Mouse (Mus musculus): ENCODE results near the gene Arf5.

Gene Arf5

DNA sequence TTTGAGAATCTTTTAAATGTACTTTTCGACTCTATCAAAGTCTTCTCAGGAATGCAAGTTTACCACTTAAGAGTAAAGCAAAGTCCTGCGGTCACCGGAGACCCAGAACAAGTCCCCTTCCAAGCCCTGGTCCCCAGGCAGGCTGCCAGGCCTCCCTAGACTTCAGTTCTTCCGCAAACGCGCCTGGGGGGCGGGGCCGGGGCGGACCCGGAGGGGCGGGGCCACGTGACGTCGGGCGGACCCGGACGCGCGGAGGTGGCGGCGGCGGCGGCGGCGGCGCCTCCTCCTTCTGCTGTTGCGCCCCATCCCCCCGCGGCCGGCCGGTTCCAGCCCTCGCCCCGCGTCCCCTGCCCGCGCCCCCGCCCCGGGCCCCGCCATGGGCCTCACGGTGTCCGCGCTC lies at the start of gene Arf5:
Gene Arf5, plus strand, starts transcription at position 248 of the 400 bp plus-strand sequence.
- peak; percentile 97 to 98 for DNase-seq (ENCODE audit: low spot score in 2 of 2)

DNA sequence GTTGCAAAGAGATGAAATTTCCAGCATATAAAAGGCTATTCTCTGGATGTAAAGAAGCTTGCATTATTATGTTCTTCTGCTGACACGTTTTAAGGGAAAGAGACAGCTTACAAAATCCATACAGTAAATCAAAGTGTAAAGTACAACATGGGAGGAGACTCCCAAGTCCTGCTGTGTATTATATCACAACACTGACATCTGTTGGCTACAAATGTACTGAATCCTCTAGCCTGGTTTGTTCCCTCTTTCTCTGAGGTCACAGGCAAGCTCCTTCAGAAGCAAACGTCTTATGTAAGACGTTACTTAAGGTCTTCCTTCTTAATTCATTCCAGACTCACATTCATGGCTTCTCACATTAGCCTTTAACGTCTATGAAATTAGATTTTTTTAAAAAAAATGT lies 41.4 kb upstream of the Arf5 start:
- DNase-seq (ENCODE audit: low spot score in 2 of 2): no peak

DNA sequence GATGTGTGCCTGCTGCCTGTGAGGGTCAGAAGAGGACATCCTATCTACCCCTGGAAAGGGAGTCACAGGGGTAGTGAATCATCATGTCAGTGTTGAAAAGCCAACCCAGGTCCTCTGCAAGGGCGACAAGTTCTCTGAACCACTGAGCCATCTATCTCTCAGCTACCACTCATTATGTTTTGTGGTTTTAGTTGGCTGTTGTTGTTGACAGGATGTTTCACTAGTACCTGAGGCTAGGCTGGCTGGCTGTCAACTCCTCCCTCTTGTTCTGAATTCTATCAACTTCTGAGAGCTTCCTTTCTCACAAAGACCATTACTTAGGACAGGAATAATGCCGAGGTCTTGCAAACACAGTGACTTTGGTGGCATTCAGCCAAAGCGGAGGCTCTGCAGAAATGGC lies 38.2 kb upstream of the Arf5 start:
- no peak for DNase-seq (ENCODE audit: low spot score in 2 of 2)

DNA sequence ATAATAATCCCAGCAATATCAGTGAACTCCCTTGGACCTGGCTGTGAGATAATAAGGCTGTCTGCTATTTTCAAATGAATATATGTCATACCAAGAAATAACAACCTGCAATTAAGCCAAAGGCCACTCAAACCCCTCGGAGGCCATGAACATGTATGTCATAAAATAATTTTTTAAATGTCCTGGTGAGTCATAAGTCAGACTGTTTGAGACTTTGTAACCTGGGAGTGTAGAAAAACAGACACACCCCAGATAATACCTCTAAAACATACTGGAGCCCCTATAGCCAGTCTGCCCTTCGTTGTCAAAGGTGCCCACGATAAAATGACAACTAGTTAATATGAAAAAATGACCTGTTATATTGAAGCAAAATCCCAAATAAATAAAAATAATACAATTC lies 34.3 kb upstream of the Arf5 start:
- DNase-seq (ENCODE audit: low spot score in 2 of 2): no peak

DNA sequence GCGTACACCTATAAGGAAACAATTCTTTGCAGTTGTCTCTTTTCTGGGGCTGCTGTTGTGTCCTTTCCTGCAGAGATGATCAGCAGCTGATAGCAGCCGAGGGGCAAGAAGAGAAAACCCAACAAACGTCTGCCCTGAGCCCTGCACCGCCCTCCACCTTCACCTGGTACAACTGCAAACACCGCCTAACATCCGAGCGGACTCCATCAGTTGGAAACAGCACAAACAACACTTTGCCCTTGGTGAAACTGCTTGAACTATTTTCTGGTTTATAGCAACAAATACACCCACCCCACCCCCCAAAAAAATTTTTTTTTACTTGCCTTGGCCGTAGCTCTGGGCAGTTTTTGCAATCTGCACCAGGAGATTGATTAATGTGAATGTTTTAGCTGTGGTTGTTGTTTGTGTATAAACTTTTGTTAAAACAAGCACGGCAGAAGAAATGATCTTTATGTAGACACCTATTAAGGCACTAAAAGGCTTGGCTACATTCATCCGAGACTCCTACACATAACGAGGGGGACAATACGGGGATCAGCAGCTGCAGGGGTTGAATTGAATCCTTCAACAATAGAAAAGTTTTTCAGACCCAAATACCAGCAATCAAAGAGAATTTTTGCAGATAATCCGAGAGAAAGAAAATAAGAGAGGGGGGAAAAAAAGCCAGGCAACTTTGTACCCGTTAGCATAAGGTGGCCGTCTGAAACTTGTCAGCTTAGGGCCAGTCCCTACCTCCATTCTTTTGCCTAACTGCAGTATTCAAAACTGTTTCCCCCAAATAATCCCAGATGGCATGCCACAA lies 27.1 kb upstream of the Arf5 start:
- DNase-seq (ENCODE audit: low spot score in 2 of 2): no peak

DNA sequence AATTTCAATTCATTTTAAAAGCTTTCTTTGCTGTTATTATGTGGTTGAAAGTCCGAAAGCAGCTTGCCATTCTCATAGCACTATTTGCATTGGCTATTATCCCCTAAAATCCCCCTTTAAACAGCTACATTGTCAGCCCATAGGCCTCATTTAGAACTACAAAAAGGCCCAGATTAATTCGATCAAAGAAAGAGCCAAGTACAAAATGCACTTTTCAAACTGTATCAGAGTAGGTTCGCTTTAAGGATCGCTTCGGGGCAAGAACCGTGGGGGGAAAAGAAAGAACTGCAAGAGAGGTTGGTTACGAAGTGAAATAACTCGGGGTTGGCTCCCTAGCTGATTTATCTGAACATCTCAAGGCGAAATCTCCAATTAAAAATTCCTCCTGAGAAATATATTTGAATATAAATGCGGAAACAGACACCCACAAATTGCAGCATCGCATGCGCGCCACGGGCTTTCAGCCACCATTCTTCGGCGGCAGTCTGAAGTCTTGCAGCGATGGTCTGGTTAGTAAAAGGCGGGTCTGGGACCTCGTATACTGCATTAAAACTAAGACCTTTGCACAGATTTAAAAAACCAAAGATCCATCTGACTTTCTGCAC lies 26.4 kb upstream of the Arf5 start:
- DNase-seq (ENCODE audit: low spot score in 2 of 2): no peak

DNA sequence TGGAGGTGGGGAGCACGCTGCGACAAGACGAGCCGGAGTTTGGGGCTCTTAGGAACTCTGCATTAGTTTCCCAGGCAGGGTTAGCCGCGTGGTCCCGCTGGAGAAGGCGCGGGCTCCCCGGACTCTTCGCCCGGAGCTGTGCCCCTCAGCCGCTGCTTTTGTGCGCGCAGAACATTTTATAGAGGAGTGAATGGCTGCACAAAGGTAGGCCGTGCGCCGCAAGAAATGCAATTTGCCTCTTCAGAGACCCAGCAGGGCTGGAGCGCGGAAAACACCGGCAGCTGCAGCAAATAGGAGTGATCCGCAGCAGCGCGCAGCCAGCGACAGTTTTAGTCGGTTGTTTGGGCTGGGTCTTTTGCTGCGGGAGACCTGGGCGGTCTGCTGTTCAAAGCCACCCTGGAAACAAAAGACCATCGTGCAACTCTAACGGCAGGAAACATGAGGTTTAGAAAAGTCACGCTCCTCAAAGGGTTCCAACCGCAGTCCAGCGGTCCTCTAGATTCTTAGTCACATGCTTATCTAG lies 25.6 kb upstream of the Arf5 start, which contains the start of gene Zfp800:
Gene Zfp800, minus strand, starts transcription at position 325 of the 523 bp plus-strand sequence.
- DNase-seq (ENCODE audit: low spot score in 2 of 2): no peak

DNA sequence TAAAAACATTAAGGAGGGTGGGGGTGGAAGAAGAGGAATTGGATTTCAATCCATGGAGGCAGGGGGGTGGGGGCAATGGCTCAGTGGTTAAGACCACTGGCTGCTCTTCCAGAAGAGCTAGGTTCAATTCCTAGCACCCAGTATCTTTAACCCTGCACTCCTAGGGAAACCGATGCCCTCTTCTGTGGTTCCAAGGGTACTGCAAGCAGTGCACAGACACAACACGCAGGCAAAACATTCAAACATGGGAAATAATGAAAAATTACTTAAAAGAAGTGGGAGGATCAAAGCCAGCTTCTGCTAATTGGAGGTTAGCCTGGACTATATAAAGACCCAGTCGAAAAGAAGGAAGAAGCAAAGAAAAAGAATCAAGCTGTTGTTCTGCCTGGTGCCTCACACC lies 24.6 kb upstream of the Arf5 start:
- DNase-seq (ENCODE audit: low spot score in 2 of 2): no peak

DNA sequence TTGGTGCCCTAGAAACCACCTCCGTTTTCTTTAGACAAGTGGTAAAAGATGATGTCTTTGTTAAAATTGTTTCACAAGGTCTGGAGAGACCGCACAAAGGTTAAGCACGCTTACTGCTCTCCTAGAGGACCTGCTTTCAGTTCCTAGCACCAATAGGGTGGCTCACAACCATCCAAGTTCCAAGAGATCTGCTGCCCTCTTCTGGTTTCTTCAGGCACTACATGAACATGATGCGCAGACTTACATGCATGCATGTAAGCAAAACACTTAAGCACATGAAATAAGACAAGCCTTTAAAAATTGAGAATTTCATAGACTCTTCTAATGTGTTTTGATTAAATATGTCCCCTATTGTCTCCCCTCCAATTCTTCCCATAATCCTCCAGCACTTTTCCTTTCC lies 23.6 kb upstream of the Arf5 start:
- no peak for DNase-seq (ENCODE audit: low spot score in 2 of 2)

DNA sequence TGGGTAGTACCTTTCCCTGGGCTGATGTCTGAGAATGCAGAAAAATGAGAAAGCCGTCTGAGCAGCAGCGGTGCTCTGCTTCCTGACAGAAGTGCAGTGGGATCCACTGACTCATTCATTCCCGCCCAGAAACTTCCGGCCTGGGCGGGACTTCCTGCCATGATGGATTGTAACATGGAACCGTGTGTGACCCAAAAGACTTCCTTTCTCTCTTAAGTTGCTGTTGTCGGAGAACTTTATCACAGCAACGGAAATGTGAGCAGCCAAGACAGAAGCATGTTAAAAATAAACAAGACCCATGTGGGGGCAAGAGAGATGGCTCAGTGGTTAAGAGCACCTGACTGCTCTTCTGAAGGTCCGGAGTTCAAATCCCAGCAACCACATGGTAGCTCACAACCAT lies 13.3 kb upstream of the Arf5 start:
- DNase-seq (ENCODE audit: low spot score in 2 of 2): no peak

DNA sequence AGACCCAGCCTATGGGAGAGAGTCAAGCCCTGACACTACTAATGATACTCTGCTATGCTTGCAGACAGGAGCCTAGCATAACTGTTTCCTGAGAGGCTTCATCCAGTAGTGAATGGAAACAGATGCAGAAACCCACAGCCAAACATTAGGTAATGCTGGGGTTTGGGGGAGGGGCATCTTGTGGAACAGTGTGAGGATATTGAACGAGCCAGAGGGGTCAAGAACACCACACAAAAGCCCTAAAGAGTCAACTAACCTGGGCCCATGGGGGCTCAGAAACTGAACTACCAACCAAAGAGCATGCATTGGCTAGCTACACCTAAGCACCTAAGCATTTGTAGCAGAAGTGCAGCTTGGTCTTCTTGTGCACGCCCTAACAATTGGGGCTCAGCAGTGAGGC lies 12.1 kb upstream of the Arf5 start:
- DNase-seq (ENCODE audit: low spot score in 2 of 2): no peak

DNA sequence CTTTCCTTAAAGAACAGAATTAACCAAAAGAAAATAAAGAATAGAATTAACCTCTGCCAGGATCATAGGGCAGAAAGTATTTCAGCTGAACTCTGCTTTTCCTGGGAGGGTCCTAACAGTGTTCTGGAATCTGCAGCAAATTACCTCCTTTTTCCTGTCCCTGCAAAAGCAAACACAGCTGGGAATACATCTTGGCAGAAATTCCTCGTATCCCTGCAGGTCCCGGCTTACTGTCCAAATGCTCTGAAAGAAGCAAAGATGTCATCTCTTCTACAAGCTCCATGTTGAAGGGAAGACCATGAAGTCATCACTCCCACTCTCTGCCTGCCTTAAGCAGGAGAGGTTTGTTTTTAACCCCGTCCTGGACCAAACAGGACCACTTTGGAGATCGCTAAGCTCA lies 6.4 kb upstream of the Arf5 start:
- no peak for DNase-seq (ENCODE audit: low spot score in 2 of 2)

DNA sequence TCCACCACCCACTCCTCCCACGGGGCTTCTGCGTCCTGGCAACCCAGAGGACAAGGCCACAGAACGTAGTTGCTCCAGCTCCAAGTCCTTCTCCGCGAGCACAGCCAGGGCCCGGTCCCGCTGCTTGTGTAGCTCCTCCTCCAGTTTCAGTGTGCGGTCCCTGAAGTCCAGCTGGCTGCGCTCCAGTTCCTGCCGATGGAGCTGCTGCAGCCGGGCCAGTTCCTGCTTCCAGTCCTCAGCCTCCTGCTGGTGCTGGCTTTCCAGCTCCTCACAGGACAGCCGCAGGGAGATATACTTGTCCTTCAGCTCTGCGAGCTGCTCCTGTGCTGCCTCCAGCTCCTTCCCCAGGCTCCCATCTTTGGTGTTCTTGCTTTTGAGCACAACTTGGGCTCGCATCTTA lies 4.9 kb upstream of the Arf5 start:
- DNase-seq (ENCODE audit: low spot score in 2 of 2): no peak

DNA sequence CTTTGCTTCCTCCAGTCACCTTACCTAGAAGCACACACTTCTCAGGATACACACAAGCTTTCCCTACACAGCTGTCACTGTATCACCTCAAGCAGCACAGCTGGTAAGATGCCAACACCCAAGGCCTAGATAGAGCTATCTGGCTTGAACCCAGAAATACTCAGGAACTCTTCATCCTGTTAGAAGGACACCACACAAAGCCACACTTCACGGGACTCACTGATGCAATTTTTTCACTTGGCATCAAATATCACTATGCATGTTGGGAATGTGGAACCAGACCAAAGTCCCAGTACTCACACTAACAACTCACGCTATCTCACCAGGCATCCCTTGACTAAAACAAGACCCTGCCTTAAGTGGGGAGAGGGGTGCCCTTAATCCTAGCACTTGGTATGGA lies 3.7 kb upstream of the Arf5 start:
- no peak for DNase-seq (ENCODE audit: low spot score in 2 of 2)

DNA sequence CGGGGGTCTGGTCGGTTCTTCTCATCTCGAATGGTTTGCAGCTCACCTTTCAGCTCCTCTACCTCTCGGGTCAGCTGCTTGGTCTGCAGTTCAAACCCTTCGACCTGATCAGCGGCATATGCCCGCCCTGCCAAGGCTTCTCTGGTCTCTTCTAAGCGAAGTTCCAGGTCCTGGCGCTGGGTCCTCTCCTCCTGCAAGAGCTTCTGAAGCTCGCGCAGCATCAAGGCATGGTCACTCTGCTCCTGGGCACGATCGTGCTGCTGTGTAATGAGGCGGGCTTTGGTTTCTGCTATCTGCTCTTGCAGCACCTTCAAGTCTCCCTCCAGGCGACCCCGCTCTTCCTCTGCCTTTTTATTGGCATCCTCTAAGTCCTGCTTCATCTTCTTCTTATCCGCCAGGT lies 3.0 kb upstream of the Arf5 start:
- no peak for DNase-seq (ENCODE audit: low spot score in 2 of 2)

DNA sequence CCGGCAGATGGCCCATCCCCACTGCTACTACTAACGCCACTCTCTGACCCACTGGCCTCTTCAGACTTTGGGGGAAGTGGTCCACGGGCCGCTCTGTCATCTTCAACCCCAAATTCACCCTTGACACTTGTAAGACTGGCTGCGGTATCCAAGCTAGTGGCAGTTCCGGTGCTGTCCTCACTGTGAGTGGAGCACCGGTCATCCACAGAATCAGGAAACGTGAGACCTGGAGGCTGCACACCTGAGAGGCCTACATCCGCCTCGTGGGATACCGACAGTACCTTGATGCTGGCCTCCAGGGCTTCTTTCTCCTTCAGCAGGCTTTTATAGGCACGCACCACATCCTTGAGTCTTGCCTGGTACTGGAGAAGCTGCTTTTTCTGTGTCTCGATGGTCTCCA lies 2.5 kb upstream of the Arf5 start:
- peak in 1 of 2 experiments; percentile 31 for DNase-seq (ENCODE audit: low spot score in 2 of 2)

DNA sequence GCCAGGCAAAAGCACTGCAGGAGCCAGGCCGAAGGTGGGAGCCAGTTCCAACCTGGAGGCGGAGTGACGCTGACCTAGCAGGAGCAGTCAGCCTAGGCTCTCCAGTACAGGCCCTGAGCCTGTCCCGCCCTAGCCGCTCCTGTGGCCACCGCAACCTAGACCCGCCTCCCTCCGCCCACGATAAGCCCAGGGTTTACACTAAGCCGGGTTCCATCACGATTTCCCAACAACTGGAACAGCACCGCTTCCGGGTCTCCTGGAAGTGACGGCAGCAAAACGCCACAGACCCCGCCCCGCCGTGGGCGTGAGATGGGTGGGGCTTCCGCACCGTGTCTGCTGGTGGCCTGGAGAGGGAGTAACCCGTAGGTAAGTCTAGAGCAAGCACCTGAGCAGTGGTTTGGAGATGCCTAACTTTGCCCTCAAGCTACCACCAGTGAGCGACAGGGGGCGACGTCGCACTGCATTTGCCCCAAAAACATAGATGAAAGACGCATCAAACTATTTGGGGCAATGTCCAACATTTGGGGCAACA lies 1.8 kb upstream of the Arf5 start:
- DNase-seq (ENCODE audit: low spot score in 2 of 2): peak; percentile 95 to 96

DNA sequence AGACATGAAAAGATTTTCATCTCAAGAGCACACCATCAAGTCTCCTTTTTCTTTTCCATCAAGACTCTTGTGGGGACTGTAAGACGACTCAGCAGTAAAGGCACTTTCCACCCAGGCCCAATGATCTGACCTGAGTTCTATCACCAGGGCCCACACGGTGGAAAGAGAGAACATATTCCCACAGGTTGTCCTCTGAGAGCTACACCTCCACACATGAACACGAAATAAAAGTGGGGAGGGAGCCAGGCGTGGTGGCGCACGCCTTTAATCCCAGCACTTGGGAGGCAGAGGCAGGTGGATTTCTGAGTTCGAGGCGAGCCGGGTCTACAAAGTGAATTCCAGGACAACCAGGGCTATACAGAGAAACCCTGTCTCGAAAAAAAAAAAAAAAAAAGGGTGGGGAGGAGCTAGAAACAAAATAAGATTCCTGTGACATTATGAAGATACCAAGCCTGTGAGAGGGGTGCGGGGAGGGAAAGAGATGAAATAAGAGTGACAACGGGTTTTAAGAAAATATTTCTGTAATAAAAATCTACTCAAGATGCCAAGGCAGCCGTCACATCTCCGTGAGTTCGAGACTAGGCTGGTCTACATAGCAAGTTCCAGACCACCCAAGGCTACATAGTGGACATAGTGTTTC lies 589 bp upstream of the Arf5 start:
- no peak for DNase-seq (ENCODE audit: low spot score in 2 of 2)

DNA sequence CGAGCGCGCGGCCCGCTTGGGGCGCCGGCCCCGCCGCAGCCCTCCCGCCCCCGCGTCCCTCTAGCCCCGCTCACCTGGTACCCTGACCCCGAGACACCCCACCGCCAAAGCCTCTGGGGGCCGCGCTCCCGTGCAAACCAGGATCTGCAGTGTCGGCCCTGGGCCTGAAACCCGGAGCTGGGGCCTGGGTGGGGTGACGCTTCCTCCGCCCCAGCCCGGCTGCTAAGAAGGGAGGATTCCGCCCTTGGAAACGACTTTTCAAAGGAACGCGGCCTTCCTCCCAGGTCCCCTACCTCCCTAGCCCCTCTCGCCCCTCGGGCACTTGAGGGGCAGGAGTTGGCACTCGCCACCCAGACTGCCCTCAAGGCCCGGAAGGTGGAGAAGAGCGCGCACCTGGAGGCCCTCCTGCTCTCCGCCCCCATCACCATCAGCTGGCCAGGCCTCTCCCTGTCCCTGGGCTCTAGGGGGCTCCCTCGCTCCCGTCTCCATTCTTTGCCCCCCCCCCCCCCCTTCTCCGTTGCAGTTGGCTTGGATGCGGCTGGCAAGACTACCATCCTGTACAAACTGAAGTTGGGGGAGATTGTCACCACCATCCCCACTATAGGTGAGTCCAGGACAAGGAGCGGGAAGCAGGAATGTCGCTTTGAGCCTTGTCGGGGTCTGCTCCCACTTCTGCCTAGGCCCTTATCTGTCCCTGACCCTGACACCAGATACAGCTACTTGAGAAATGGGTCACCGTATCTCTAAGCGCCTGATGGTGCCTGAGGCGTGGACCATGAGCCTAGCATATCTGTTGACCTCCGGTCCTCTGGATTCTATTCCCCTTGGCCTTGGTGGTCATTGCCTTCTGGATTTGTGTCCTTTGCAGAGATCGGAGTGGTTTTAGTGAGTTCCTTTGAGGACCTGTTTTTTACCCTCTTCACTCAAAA lies 671 bp downstream of the Arf5 start:
- DNase-seq (ENCODE audit: low spot score in 2 of 2): peak; percentile 70 to 76

DNA sequence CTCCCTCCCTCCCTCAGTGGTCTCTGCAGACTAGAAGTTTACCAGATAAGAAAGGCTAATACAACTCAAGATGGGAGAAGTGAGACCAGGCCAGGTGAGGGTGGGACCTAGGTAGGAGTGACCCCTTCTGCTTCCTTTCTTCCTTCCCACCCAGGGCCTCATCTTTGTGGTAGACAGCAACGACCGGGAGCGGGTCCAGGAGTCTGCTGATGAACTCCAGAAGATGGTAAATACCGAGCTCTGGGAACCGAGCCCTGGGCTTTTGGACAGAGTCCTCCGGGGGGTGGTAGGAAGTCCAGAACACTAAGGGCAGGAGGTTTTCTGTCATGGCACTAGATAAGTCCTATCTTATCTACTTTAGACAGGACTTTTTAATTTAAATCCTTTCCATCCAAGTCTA lies 1.7 kb downstream of the Arf5 start:
- peak; percentile 26 to 27 for DNase-seq (ENCODE audit: low spot score in 2 of 2)

DNA sequence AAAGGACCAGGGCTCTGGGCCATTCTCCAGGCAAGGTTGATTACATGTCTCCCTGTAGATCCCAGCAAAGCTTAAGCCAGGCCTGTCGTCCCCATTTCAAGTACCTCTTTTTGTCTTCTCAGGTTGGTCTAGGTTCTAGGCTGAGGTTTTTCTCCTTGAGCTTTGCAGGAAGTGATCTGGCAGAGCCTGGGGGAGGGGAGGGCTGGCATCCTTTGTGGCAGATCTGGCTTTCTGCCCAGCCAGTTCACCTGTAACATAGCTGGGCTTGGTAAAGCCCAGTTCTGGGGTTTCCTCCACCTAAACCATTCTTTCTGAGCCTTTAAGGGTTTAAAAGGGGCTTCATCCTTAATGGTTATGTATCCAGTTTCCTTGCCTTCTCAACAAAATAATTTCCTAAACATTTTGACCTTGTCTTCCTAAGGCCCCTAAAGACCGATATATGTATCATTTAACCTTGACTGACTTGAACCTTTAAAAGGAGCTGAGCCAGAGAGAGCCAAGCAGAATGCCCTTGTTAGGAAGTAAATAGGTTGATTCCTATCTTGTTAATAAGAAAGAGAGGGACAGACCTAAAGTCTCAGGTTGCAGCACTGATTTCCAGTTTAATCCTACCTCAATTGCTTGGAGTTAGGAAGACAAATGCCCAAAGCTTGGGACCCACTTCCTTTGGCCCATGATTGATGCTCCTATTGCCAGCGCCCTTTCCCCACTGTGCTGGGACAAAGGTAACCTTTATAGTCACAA lies 3.9 kb downstream of the Arf5 start, which contains the start of gene Fscn3:
Gene Fscn3, plus strand, starts transcription at position 694 of the 744 bp plus-strand sequence.
- DNase-seq (ENCODE audit: low spot score in 2 of 2): no peak

Measured in spleen, postnatal 10 days (tissue).